Mouse (Mus musculus) limb, embryonic 13.5 days (tissue): Measurements from ENCODE around the gene Vangl2. TPM values are rescaled to one million over a fixed set of nuclear protein-coding genes. Genes with fewer than 3 reads are reported as not detected.
"Not testable (repeated sequence)": the region's sequence is repeated elsewhere in the genome, so short reads cannot be mapped to it uniquely, and the experiment has no call there.

Experiments used
- ATAC-seq: fragments of 200-750 bp; cut with Nextera tagmentation; 2 replicates; pipeline ENCODE4 v1.8.0; 2017; ENCODE audit warnings: low read depth, moderate number of reproducible peaks, moderate TSS enrichment; ENCODE audit not compliant: low FRiP score
- H3K27ac ChIP-seq: fragments of 300-500 bp; sonication (generic); 2 replicates; pipeline ENCODE4 v1.5.1; 2015; ENCODE audit warnings: inconsistent platforms, mild to moderate bottlenecking, moderate library complexity
- H3K27me3 ChIP-seq: fragments of 300-500 bp; sonication (generic); 2 replicates; pipeline ENCODE4 v1.6.1; 2015; ENCODE audit warnings: mild to moderate bottlenecking, inconsistent platforms
- H3K36me3 ChIP-seq: fragments of 300-500 bp; sonication (generic); 2 replicates; pipeline ENCODE4 v1.6.1; 2015; ENCODE audit warnings: inconsistent platforms, mild to moderate bottlenecking, moderate library complexity
- H3K4me1 ChIP-seq: fragments of 300-500 bp; sonication (generic); 2 replicates; pipeline ENCODE4 v1.6.1; 2015; ENCODE audit warnings: inconsistent platforms
- H3K4me2 ChIP-seq: fragments of 300-500 bp; sonication (generic); replicated peaks from 2 replicates; pipeline ENCODE4 v1.6.1; 2015; ENCODE audit warnings: inconsistent platforms, mild to moderate bottlenecking, moderate library complexity
- H3K4me3 ChIP-seq: fragments of 300-500 bp; sonication (generic); 2 replicates; pipeline ENCODE4 v1.5.1; 2015; ENCODE audit warnings: moderate library complexity, mild to moderate bottlenecking, inconsistent platforms
- H3K9ac ChIP-seq: fragments of 300-500 bp; sonication (generic); 2 replicates; pipeline ENCODE4 v1.6.1; 2015; ENCODE audit warnings: mild to moderate bottlenecking, inconsistent platforms
- H3K9me3 ChIP-seq: fragments of 300-500 bp; sonication (generic); 2 replicates; pipeline ENCODE4 v1.6.1; 2016; ENCODE audit warnings: inconsistent platforms
- WGBS: fragments of 180-500 bp; shearing (Covaris S2); methylation state at CpG from one replicate; pipeline ENCODE4 v1.1.7; 2015; 5-methylcytosine and 5-hydroxymethylcytosine counted together
- polyA plus RNA-seq: library from polyadenylated mRNA; unstranded; fragments of >200 nt; fragmentation: Nextera tagmentation; extraction: Ambion mirVana; gene quantifications from 2 replicates; pipeline ENCODE4 v1.2.1, GENCODE M21; 2015

Vangl2 gene
- polyA plus RNA-seq, 1 experiment from 2014 or later = 20.7 TPM

DNA sequence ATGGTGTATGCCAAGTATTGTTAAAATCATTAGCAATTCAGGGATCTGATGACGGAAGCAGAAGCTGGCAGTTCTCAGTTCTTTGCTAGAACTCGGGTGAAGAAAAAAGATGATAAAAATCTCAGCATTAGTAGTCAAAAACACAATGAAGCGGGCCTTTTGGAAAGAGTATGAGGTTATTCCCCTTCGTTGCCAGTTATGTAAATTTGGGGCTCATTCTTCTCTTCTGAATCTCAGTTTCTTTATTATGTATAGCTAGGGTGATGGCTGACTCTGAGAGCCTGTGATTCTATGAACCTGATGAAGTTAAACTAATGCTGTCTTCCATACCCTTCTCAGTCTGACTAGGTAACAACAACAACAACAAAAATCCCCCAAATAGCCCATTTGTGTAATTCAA is 52.4 kb downstream of the Vangl2 start:
- H3K36me3 ChIP-seq = no peaks in the 10 kb centered on the region
- ATAC-seq = no peak
- H3K9ac ChIP-seq = no peak overlapping the region
- no peak overlapping the region for H3K4me2 ChIP-seq
- H3K27me3 ChIP-seq = no peaks in the 10 kb centered on the region
- no peaks in the 10 kb centered on the region for H3K4me1 ChIP-seq
- H3K9me3 ChIP-seq = 0 out of 2 replicates have a peak, but pooled peaks cover 5% of the 10 kb centered on the region
- no peak overlapping the region for H3K27ac ChIP-seq
- no peak overlapping the region for H3K4me3 ChIP-seq
- 86% methylated on average over 4 of the region's 4 CpGs for WGBS

DNA sequence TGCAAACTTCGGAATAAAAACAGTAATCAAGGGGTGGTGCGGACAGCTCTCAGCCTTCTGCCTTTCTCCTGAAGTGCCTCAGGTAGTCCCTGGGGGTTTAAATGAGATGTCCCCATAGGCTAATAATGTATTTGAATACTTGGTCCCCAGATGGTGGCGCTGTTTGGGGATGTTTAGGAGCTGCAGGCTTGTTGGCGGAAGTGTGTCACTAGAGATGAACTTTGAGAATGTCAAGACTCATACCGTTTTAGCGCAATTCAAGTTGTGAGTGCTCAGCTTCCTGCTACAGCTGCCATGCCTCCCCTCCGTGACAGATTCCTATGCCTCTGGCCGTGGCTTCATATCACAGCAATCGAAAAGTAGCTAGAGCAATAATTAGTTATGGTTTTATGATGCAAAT is 52.9 kb downstream of the Vangl2 start:
- ATAC-seq = no peak
- no peaks in the 10 kb centered on the region for H3K4me1 ChIP-seq
- no peak overlapping the region for H3K4me2 ChIP-seq
- no peak overlapping the region for H3K9ac ChIP-seq
- no peaks in the 10 kb centered on the region for H3K27me3 ChIP-seq
- no peaks in the 10 kb centered on the region for H3K36me3 ChIP-seq
- 87% methylated on average over 9 of the region's 9 CpGs for WGBS
- H3K9me3 ChIP-seq = 0 out of 2 replicates have a peak, but pooled peaks cover 5% of the 10 kb centered on the region
- H3K4me3 ChIP-seq = no peak overlapping the region
- no peak overlapping the region for H3K27ac ChIP-seq

DNA sequence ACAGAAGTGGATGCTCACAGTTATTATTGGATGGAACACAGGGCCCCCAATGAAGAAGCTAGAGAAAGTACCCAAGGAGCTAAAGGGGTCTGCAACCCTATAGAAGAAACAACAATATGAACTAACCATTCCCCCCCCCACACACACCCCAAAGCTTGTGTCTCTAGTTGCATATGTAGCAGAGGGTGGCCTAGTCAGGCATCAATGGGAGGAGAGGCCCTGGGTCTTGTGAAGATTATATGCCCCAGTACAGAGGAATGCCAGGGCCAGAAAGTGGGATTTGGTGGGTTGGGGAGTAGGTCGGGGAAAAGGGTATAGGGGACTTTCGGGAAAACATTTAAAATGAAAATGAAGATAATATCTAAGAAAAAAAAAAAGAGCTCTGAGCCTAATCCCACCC is 53.9 kb downstream of the Vangl2 start:
- not testable (repeated sequence) for H3K4me2 ChIP-seq, H3K36me3 ChIP-seq, H3K27ac ChIP-seq, H3K4me3 ChIP-seq, ATAC-seq, H3K9me3 ChIP-seq, H3K9ac ChIP-seq, H3K4me1 ChIP-seq, H3K27me3 ChIP-seq
- 92% methylated on average over 2 of the region's 2 CpGs for WGBS

GRCm38 (mm10) chr1:171970854-171971586 is 57.2 kb downstream of the Vangl2 start:
- ATAC-seq = no peak
- Histone ChIP-seq H3K9ac (no peak overlapping the region), H3K36me3 (no peaks in the 10 kb centered on the region), H3K9me3 (0 out of 2 replicates have a peak, but pooled peaks cover 5% of the 10 kb centered on the region), H3K27ac (no peak overlapping the region), H3K27me3 (no peaks in the 10 kb centered on the region), H3K4me2 (no peak overlapping the region), H3K4me1 (no peaks in the 10 kb centered on the region), H3K4me3 (no peak overlapping the region)
- WGBS = 64% methylated on average over 10 of the region's 10 CpGs

GRCm38 (mm10) chr1:171969221-171969620 is 59.0 kb downstream of the Vangl2 start:
- no peaks in the 10 kb centered on the region for H3K9me3 ChIP-seq
- ATAC-seq = no peak
- no peaks in the 10 kb centered on the region for H3K4me1 ChIP-seq
- no peak overlapping the region for H3K4me2 ChIP-seq
- no peak overlapping the region for H3K4me3 ChIP-seq
- H3K36me3 ChIP-seq = no peaks in the 10 kb centered on the region
- H3K27ac ChIP-seq = no peak overlapping the region
- 78% methylated on average over 6 of the region's 6 CpGs for WGBS
- no peak overlapping the region for H3K9ac ChIP-seq
- H3K27me3 ChIP-seq = no peaks in the 10 kb centered on the region

DNA sequence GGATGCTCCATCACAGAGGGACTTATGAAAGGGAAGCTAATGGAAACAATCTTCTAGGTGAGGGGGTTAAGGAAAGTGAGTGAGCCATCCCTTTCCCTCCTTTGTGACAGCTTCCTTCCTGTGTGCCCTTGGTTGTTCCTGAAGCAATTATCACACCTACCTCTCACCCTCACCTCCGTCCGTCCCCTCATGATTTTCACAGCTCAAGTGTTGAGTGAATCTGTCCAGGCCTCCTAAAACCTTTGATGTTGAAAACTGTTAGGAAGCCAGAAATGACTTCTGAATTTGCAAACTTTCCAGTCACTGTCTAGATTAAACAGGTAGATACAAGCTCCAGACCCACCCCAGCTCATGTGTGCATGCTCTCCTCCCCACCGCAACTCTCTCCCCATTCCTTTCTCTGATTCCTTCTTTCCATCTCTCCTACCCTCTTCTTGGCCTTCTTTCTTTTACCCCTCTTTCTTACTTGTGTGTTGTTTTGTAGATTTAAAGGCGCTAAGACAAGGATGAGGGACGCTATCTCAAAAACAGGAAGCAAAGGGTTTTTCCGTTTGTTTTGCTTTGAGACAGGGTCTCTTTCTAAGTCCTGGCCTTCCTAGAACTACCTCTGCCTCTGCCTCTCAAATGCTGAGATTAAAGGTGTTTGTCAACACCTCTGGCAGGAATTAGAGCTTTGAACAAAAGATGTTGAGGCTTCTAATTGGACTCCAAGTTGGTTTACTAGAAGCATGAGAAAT is 62.0 kb downstream of the Vangl2 start:
- Histone ChIP-seq H3K9me3 (no peaks in the 10 kb centered on the region), H3K36me3 (no peaks in the 10 kb centered on the region), H3K27me3 (no peaks in the 10 kb centered on the region), H3K9ac (no peak overlapping the region), H3K4me3 (no peak overlapping the region), H3K4me2 (no peak overlapping the region), H3K27ac (no peak overlapping the region), H3K4me1 (no peaks in the 10 kb centered on the region)
- WGBS = 75% methylated on average over 6 of the region's 6 CpGs
- no peak for ATAC-seq

GRCm38 (mm10) chr1:171963613-171964012 is 64.6 kb downstream of the Vangl2 start:
- Histone ChIP-seq H3K4me2 (no peak overlapping the region), H3K4me3 (no peak overlapping the region), H3K4me1 (no peaks in the 10 kb centered on the region), H3K9me3 (no peaks in the 10 kb centered on the region), H3K9ac (no peak overlapping the region), H3K27ac (no peak overlapping the region), H3K36me3 (no peaks in the 10 kb centered on the region), H3K27me3 (no peaks in the 10 kb centered on the region)
- no peak for ATAC-seq
- WGBS = 56% methylated on average over 6 of the region's 6 CpGs

- 65% methylated on average over 6 of the region's 6 CpGs for WGBS
- H3K4me1 ChIP-seq = no peaks in the 10 kb centered on the region
- H3K9me3 ChIP-seq = no peaks in the 10 kb centered on the region
- no peaks in the 10 kb centered on the region for H3K27me3 ChIP-seq
- H3K36me3 ChIP-seq = no peaks in the 10 kb centered on the region
- no peak for ATAC-seq
- no peak overlapping the region for H3K9ac ChIP-seq
- no peak overlapping the region for H3K4me2 ChIP-seq
- no peak overlapping the region for H3K27ac ChIP-seq
- no peak overlapping the region for H3K4me3 ChIP-seq
These were observed 66.5 kb downstream of the Vangl2 start for GRCm38 (mm10) chr1:171961704-171962103.

GRCm38 (mm10) chr1:171960726-171961125 is 67.5 kb downstream of the Vangl2 start:
- Histone ChIP-seq H3K4me1 (no peaks in the 10 kb centered on the region), H3K27me3 (no peaks in the 10 kb centered on the region), H3K9ac (no peak overlapping the region), H3K36me3 (no peaks in the 10 kb centered on the region), H3K9me3 (no peaks in the 10 kb centered on the region), H3K27ac (no peak overlapping the region), H3K4me2 (no peak overlapping the region), H3K4me3 (no peak overlapping the region)
- ATAC-seq = no peak
- 91% methylated on average over 5 of the region's 5 CpGs for WGBS

- 69% methylated on average over 2 of the region's 2 CpGs for WGBS
These were observed 70.8 kb downstream of the Vangl2 start for GRCm38 (mm10) chr1:171957411-171957810.

DNA sequence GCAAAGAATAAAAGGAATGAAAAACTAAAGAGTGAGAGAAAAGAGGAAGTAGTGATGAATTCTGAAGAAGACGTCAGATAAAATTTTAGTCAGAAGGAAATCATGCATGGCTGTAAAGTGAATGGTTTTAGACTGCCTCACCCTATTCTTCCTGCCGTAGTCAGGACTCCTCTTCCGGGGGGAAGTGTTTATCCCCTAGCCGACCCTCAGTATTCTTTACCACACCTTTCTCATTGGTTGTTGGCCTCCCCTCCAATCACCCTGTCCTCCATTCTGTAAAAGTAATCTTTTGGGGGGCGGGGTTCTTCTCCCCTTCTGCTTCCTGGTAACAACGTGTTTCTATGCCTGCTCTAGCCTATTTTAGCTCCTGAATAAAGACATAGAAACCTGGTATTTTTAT is 73.2 kb downstream of the Vangl2 start:
- no peak overlapping the region for H3K27ac ChIP-seq
- 72% methylated on average over 6 of the region's 6 CpGs for WGBS
- ATAC-seq = no peak
- H3K36me3 ChIP-seq = no peaks in the 10 kb centered on the region
- H3K27me3 ChIP-seq = no peaks in the 10 kb centered on the region
- no peak overlapping the region for H3K9ac ChIP-seq
- H3K9me3 ChIP-seq = no peaks in the 10 kb centered on the region
- no peaks in the 10 kb centered on the region for H3K4me1 ChIP-seq
- no peak overlapping the region for H3K4me2 ChIP-seq
- no peak overlapping the region for H3K4me3 ChIP-seq

More at GRCm38 (mm10) chr1:171957411-171957810, 70.8 kb downstream of the Vangl2 start:
- H3K27ac ChIP-seq = no peak overlapping the region
- no peaks in the 10 kb centered on the region for H3K27me3 ChIP-seq
- H3K9me3 ChIP-seq = no peaks in the 10 kb centered on the region
- ATAC-seq = no peak
- H3K4me3 ChIP-seq = no peak overlapping the region
- H3K36me3 ChIP-seq = no peaks in the 10 kb centered on the region
- H3K4me2 ChIP-seq = no peak overlapping the region
- no peak overlapping the region for H3K9ac ChIP-seq
- no peaks in the 10 kb centered on the region for H3K4me1 ChIP-seq
